Mouse (Mus musculus): ENCODE results near the gene Nceh1.

Nceh1 gene

DNA sequence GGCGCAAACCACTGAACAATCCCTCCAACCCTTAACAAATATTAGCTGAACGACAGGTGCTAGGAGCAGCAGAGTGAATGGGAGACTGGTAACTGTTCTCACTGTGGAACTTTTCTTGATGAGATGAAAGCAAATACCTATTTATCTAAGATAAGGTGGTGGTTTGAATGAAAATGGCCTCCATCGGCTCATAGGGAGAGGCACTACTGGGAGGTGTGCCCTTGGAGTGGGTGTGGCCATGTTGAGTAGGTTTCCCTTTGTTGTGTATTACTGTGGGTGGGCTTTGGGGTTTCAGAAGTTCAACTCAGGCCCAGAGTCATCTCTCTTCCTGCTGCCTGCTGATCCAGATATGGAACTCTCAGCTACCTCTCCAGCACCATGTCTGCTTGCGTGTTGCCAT lies 8.1 kb downstream of the Nceh1 start:
- DNase-seq (ENCODE audit: low spot score) = no peak

DNA sequence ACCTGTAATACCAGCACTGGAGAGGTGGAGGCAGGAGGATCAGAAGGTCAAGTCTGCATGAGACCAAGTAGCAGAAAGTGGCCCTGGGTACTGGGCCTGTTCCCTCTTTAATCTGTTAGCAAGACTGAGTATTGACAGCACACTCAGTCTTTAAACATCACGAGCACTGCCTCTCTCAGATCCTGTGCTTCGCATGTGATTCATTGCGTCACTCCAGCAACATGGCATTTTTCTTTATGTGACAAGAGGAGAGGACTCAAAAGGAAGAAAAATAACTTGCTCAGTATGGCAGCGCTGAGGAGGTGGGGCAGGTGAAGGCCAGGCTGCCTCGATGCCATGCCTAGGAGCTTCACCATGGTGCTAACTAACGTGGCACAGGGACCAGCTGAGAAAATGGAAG lies 9.1 kb downstream of the Nceh1 start:
- DNase-seq (ENCODE audit: low spot score) = no peak

DNA sequence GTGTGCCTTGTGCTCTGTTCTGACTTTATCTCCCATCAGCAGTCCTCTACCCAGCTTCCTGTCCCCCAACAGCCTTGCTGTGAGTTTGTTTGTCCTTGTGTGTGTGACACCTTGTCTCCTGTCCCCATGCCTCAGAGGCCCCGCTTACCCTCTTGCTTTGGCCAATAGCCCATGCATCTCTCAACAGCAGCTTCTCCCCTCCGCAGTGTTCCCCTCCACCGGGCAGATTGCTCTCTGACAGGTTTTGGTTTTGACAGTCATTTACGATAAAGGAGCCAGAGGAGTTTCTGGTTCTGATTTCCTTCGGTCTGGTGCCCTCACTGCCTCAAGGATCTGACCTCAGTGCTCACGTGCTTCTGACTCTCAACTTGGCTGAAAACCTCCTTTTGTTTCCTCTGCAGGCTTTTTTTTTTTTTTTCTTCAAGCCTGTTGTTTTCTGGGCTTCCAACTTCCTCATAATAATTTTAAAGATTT lies 11.1 kb downstream of the Nceh1 start:
- DNase-seq (ENCODE audit: low spot score) = no peak

DNA sequence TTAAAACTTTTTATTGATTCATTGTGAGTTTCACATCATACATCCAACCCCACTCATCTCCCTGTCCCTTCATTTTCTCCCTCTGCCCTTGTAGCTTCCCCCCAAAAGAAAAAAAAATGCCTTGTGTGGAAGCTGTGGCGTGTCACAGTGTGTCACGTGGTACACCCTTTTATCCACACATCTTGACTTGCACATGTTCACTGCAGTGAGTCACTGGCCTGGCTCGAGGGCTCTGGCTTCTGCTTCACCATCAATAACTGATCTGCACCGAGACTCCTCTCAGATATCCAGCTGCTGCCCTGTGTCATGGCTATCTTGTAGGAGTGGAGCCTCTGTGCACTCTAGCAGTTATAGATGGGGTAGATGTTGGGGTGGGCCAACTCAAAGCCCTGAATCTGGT lies 12.4 kb downstream of the Nceh1 start:
- no peak for DNase-seq (ENCODE audit: low spot score)

DNA sequence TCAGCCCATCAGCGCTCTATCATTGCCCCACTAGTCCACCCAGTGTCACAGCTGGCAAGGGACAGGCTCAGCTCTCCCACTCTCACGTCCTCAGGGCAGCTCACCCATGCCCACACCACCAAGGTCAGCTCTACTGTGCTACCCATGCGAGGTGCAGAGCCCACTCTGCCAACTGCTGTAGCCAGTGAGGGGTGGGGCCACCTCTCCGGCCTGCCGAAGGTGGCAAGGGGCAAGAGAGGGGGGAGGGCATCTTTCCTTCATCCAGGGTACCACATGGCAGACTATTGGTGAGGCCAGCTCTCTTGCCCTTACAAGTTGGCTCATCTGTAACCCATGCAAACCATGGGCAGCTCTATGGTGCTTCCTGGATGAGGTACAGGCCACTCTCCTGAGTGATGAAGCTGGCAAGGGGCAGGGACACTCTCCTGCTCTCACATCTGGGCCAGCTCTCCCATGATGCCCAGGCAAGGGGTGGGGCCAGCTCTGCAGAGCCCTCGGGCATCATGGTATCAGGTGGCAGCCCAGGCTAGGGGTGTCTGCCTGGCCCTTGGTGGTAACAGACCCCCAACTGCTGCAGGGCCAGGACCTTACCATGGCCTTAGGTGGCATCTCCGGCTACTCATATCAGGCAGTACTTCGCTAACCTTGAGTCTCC lies 12.9 kb downstream of the Nceh1 start:
- DNase-seq (ENCODE audit: low spot score) = no peak

DNA sequence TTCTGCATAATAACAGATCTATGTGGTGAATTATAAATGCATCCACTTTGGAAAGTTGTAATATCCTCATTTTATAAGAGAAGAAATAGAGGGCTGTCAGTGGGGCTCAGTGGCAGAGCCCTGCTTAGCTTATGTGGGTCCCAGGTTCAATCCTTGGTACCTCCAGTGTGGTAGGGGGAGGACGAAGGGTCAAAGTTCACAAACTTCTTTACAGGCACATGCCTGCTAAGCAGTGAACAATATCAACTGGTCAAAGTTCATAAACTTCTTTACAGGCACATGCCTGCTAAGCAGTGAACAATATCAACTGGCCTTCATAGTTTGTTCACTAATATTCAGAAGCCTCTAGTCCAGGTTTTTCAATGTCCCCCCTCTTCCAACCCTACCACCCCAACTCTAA lies 13.8 kb downstream of the Nceh1 start:
- no peak for DNase-seq (ENCODE audit: low spot score)

DNA sequence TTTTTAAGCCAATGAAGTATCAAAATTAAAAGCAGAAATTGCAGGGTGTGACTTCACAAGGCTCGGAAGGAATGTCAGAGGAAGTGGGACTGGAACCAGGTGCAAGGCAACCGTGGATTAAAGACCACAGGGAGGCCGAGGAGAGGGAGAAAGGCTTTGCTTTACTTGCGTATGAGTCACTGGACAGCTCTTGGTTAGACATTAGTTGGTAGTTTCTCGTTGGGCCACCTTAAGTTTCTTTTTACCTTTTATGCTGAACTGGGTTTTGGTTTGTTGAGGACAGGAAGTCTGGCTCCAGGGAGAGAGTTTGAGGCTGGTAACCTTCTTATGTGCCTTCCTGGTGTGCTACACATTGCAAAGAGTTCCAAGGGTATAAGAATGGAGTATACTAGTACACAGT lies 15.1 kb downstream of the Nceh1 start:
- DNase-seq (ENCODE audit: low spot score) = no peak

DNA sequence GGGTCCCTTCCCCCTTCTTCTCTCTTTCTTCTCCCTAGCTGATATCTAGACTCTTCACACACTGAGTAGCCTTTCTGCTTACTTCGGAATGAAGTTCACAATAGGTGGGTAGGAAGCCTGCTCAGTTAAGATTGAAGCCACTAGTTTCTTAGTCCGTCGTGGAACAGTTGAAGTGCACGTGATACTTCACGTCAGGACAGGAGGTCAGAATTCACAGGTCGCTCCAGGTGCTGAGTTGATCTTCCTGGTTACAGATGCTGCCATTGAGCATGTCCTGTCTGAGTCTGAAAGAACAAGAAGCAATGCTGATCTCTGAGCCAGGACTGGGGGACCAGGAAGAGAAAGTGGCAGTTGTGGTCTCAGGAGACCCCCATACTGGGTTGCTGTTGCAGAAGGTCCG lies 16.4 kb downstream of the Nceh1 start:
- no peak for DNase-seq (ENCODE audit: low spot score)

DNA sequence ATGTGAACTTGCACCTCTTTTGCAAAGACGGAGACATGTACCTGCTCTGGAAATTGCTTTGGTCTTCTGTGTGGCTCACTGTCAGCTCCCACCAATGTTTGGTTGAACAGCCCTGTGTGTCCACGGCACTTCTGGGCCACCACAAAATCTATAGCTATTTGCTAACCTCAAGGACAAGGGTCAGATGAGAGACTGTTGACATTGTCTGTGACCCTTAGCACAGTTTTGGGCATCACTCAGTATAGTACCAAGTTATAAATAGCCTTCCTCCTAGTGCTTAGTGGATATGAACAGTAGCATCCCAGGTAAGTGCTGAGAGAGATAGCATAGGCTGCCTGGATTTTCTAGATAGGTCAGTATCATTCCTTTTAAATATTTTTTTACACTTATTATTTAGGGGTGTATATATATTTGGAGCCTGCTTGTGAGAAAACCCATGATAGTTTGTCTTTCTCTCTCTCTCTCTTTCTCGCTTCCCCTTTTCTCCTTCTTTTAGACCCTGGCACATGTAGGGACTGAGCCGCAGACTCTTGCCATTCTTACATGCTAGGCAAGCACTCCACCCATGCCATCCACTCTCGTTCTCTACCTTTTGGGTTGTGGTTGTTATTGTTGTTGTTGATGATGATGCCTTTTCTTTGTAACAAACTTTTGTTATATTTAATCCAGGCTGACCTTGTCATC lies 19.1 kb downstream of the Nceh1 start:
- DNase-seq (ENCODE audit: low spot score) = no peak

DNA sequence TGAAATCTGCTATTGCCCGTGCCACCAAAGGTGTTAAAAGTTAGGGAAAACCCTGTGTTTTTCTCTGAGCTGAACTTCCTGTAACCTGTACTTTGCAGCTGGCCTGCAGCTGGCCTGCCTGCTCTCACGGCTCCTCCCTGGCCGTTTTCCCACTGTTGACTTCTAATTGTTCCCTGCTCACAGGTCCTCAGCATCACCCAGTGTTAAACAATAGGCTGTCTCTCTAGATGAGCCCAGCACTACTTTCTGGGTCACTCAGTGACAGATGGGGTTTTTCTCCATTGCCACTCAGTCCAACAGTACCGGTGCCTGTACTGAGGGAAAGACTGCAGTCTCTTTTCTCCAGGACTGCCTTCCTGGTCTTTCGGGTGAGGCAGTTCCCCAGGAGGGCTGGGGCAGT lies 22.3 kb downstream of the Nceh1 start:
- no peak for DNase-seq (ENCODE audit: low spot score)

DNA sequence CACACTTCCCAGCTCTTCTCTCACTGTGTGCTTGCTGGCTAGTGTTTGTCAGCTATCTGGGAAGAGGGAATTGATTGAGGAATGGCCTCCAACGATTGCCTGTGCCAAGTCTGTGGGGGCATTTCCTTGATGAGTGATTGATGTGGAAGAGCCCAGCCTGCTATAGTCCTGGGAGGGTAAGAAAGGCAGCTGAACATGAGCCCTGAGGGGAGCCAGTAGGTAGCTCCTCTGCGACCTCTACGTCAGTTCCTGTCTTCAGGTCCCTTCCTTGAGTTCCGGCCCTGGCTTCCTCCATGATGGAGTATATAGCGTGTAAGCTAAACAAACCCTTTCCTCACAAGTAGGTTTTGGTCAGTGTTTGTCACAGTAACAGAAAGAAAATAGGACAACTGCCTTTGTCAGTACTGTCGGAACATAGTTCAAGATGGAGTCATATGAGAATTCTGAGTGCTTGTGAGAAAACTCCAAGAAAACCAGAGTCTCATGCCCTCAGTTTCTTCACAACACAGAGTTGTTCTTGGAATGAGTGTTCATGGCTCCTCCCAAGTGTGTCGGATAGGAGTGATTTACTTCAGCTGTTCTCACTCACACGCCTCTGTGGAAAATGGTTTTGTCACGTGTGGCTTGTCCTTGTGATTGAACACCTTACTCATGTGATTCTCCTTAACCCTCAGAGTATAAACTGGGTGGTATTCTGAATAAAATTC lies 22.9 kb downstream of the Nceh1 start:
- no peak for DNase-seq (ENCODE audit: low spot score)

DNA sequence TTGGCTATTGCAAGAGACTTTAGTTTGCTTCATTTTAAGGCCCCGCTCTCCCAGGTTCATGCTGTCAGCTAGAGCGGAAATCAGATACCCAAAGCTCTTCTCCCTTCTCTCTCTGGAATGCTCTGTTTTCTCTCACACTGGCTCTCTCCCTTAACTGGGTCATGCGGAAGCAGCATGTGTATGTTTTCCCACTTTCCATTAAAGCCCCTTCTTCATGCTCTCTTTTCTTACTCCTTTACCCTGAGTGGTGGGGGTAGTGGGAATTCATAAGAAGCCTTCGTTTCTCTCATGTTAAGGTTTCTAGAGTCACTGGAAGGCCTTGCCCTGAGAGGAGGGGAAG lies 23.4 kb downstream of the Nceh1 start:
- DNase-seq (ENCODE audit: low spot score) = no peak

DNA sequence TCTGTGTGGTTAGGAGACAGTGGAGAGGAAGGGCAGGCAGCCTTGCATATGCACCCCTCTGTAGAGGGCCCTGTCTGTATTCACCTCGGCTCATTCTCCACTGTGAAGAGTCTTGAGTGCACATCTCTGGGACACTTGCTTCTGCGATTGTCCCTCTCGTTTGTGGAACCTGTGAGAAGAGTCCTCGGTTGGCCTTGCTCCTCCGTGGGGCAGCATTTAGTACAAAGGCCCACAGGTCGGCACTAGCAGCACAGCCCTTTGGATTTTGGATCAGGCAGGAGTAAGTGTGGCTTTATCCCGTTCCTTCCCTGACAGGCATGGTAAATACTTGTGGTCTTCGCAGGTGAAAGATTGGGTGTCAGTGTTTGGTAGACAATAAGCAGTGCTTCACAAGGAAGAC lies 23.8 kb downstream of the Nceh1 start:
- no peak for DNase-seq (ENCODE audit: low spot score)

DNA sequence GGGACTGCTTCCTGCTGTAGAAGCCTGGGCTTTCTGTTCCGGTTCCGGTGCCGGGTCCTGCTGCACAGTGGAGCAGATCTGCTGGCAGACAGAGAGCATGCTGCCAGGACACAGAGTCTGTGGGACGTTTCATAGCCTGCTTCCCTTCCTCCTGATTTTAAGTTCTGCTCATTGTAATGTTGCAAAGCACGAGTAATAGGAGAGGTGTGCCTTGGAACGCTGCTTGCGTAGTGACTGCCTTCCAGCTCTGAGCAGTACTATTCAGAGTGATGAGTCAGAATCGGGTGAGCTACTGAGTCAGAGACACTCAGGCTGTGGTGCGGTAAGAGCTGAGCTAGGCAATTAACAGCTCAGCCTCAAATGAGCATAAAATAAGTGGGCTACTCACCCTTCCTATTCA lies 26.9 kb downstream of the Nceh1 start:
- no peak for DNase-seq (ENCODE audit: low spot score)

DNA sequence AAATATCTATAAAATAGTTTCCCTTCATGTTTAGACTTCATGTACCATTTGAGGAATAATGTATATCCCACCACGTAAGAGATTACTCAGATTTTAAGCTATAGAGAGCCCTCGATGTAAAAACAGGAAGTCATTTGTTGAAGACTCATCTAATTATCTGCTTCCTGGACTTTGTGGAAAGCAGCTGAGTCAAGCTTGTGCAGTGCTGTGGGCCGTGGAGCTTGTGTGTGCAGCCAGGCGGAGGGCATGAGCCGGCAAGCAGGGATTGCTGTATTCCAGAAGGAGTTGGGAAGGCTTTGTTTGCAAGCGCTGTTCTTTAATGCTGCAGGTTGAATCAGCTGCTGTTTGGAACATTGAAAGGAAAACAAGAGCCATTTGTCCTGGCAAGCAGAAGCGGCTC lies 27.5 kb downstream of the Nceh1 start:
- no peak for DNase-seq (ENCODE audit: low spot score)

DNA sequence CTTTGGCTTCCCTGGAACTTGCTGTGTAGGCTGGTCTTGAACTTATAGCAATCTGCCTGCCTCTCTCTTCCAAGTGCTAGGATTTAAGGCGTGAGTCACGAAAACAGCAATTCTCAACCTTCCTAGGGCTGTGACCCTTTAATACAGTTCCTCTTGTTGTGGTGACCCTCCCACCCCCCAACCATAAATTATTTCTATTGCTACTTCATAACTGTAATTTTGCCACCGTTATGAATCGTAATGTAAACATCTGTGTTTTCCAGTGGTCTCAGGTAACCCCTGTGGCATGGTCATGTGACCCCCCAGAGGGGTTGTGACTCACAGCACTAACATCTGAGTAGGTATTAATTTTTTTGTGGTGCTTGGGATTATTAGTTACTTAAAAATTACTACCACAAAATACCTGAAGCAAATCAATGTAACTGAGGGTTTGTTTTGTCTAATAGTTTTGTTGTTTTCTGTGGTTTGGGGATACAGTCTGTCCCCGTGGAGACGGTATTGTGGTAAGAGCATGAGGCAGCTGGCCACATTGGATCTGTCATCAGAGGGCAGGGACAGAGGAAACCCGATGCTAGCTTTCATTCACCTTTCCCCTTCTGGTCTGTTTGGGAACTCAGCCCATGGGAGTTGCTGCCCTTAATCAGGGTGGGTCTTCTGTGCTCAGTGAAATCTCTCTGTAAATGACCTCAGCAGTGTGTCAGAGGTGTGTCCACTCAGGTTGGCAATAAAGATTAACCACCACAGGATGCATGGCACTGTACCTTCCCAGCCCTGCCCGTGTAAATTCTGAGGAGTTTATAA lies 31.5 kb downstream of the Nceh1 start:
- DNase-seq (ENCODE audit: low spot score) = no peak

DNA sequence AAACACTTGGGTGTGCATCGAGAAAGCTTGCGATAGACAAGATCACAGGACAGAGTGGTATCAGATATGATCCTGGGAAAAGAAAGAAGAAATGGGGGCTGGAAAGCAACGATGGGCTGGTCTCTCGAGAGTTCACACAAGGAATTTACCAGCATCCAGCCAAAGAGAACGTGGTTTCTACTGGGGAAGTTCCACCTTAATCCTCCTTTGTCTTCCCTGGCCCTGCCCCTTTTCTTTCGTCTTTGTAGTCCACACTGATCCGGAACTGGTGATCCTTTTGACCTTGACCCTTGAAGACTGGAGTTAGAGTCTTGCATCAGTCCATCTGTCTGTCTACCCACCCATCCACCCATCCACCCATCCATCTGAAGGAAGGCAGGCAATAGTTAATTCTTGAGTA lies 34.6 kb downstream of the Nceh1 start:
- DNase-seq (ENCODE audit: low spot score) = no peak

DNA sequence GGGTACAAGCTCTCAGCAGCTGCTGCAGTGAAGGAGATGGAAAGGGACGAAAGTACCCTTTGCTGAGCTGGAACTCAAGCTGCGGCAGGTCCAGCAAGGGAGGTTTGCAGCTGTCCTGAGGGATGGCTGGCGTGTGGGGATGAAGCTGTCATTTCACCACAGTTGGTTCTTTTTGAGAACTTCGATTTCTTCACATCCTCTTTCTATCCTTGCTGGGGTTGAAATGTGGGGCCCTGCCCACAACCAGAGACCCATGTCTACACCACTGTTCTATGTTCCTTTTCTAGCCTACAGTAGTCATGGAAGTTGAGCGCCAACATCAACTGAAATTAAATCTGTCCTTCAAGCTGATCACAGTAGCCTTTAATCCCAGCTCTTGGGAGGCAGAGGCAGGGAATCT lies 35.8 kb downstream of the Nceh1 start:
- DNase-seq (ENCODE audit: low spot score) = no peak

DNA sequence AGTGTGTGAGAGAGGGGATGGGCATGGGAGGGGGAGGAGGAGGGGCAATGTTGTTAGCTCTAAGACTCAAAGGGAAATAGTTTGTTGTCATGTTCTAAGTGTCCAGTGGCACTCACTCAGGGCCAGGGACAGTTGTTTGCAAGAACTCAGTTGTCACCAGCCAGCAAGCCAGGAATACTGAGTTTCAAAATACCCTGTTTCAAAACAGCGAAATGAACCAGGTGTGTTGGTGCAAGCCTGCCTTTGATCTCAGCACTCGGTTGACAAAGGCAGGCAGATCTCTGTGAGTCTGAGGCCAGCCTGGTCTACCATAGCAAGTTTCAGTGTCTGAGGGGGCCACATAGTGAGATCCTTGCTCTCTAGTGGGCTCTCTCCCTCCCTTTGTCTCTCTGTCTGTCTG lies 39.3 kb downstream of the Nceh1 start:
- no peak for DNase-seq (ENCODE audit: low spot score)

DNA sequence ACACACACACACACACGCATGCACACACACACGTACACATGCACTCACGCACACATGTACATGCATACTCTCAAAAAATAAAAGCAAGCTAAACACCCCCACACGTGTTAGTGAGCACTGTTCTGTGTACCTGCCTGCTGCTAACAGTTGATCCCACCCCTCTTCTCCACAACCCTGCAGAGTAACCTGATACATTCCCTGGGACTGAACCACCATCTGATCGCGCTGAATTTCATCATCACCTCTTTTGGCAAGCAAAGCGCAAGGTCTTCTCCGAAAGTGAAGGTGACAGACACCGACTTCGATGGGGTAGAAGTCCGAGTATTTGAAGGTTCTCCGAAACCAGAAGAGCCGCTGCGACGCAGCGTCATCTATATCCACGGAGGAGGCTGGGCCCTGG lies 39.7 kb downstream of the Nceh1 start:
- no peak for DNase-seq (ENCODE audit: low spot score)

DNA sequence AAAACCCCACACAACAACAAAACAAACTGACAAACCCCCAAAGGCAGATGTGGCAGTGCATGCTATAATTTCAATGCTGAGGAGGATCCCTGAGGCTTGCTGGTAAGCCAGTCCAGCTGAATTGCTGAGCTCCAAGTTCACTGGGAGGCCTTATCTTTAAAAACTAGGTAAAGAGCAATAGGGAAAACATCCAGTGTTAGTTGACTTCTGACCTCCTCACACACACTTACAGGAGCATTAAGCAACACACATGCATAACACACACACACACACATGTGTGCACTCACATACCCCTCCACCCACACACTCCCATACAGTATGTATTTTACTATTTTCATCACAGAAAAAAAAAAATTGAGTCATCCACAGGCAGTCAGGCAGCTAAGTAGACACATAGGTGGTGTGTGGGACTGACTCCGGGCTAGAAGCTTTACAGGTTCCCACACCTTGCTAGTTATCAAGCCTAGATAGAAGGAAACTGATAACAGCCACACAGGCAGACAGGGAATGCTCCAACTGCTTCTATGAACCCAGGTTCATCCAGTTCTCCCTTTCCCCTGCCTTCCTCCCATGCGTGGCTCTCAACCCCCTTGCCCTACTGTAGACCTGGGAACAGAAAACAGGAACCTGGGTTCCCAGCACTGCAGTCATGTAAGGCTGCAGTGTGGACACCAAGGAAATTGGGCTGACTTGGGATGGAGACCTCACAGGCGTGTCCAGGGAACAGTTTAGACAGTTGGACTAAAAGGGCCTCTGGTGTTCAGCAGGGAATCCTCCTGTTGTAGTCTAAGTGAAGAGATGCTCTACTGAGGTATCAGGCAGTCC lies 45.1 kb downstream of the Nceh1 start:
- DNase-seq (ENCODE audit: low spot score) = no peak

All from layer of hippocampus, adult 9-10 months (tissue).